Mouse (Mus musculus) G1E-ER4 (cell line): ENCODE data around the gene Lhx9. TPM values are rescaled to one million over a fixed set of nuclear protein-coding genes. Genes with fewer than 3 reads are reported as not detected.
"Not testable (repeated sequence)": the region's sequence is repeated elsewhere in the genome, so short reads cannot be mapped to it uniquely, and the experiment has no call there.

Experiments used
- GATA1 ChIP-seq: IDR thresholded peaks from one replicate; pipeline ENCODE4 v1.8.0; 2012; ENCODE audit warnings: low read length, inconsistent platforms
- polyA plus RNA-seq: library from polyadenylated mRNA; stranded (reverse); fragments of >175 nt; gene quantifications from 2 replicates; pipeline ENCODE4 v1.2.3, GENCODE M21; 2012

The Lhx9 gene
- polyA plus RNA-seq = 0.02 and 0.04 TPM in 2 replicates

DNA sequence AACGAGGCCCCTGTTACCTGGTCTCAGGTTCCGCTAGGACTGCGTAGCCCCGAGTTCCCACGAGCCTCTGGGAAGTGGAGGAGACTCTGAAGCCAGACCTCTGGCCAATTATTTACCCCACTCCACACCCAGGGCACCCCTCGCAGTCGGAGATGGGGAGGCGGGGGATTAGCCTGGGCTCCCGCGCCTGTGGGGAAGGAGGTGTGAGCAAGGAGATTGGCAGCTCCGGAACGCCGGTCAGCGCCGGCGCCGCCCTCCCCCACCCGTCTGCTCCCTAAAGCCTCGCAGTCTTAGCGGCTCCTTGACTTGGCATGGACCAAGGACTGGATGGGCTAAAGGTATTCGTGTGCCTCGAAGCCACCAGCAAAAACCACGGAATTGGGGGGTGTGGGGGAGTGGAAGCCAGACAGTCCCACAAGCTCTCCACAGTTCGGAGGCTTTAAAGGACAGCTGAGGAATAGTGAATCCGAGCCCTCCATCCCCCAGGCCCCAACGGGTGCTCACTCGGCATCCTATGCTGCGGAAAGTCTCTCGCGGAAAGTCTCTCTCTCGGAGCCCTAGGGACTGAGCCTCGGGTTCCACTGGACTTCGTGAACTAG is at the start of gene Lhx9:
Gene Lhx9, minus strand, starts transcription at position 67 of the 599 bp plus-strand sequence.
- TF ChIP-seq GATA1 = no peak

GRCm38 (mm10) chr1:138896088-138896487 is 47.7 kb upstream of the Lhx9 start:
- TF ChIP-seq GATA1 = no peak

DNA sequence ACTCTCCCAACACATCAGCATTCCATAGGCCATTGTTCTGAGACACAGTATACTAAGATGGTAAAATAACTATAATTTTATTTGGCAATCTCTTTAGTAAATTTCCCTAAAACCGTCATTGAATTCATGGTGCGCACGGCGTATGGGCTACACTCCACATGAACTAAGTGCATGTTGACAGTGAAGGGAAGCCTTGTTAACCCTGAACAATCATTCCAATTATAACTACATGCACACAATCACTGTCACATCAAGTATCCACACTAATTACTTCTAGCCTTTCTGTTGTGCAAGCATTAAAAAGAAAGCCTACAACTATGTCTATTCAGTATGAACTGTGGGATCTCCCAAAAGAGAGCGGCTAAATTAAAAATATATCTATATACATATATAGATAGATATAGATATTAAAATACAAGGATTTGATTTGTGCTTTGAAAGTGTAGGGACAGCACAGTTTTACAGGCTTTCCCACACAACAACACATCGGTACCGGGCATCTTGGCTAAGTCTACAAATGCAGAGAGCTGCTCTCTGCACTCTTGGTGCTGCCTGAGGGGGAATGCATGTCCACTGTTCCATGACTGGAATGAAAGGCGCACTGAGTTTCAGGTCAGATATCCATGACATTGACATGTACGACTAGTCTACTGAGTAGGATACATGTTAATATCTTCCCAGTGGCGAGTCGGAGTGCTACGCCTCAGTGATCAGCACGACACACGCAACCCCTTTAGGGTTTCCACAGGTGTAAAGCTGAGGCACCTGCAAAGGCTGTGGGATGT is 29.3 kb upstream of the Lhx9 start:
- TF ChIP-seq GATA1 = no peak

DNA sequence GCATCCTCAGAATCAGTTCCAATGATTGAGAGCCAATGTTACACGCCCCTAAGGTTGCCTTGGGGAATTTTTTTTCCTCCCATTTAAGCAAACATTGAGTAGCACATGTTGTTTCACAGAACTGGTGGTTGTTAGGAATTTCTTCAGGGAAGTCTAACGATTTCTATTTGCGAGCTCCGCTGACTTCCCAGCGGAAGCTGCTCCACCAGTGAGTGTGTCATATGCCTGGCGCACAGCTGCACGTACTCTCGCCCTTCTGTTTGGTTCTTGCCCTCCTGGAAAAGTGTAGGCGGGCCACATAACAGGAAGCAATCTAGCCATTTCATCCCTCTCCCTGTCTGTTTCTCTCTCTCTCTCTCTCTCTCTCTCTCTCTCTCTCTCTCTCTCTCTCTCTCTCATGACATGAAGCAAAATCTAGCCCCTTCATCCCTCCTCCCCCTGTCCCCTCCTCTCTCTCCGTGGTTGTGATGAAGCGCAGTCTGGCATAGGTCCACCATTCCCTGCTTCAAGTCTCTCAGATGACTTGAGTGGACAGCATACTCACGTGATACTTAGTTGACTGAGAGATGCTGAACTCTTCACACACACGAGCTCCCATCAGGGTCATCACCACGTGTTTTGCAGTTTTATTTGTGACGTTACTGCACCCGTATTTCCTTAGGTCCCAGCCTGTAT is 28.1 kb upstream of the Lhx9 start:
- TF ChIP-seq GATA1 = no peak

DNA sequence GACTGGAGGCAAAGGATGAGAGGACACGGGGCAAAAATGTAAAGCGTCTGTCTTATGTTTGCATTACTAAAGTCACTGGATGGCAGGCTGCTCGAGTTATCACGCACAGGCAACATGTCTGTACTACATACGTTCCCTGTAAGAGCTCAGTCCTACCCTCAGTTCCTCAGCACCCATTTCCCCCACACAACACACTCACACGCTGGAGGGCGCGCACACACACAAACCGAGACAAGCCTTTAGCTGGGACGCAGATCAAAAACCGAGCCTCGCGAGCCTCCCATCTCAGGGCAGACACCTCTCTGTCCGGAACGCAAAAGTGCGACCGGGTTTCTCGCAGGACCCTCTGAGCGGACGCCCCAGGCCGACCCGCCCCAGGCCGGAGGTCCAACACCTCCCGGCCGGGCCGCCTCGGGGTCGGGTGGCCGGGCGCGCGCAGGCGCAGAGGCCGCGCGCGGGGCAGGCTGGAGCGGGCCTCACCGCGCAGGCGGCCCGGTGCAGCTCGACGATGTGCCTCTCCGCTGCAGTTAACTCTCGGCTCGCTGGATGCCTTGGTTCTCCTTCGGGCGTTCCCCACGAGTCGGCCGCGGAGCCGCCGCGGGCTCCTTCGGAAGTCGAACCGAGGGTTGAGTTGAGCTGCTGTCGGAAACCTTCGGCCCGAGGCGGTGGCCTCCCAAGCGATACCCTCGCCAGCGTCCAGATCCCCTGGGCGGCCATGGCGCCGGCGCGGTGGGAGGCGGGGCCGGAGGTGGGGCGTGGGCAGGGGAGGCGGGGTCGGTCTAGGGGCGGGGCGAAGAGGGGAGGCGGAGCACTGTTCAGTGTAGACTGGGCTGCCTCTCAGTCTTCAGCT is 7.9 kb upstream of the Lhx9 start, which contains the start of gene 2310009B15Rik:
Gene 2310009B15Rik, minus strand, starts transcription at position 752 of the 850 bp plus-strand sequence.
- not testable (repeated sequence) for TF ChIP-seq GATA1

DNA sequence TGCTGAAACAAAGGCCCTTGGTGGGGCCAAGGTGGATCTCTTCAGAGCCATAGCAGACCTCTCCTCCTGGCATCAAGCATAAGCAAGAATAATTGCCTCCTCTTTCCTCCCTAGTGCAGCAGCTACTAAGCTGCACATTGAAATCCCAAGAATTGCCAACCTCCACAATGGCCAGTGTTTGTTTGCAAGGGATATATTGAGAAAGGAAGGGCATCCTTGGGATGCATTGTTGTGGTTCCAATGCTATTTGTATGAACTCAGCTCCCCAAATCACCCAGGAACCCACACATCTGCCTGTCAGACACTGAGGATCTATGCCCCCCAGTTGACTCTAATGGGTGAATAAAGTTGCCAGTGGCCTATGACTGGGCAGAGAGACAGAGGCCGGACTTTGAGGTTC is 2.4 kb upstream of the Lhx9 start:
- TF ChIP-seq GATA1 = no peak

GRCm38 (mm10) chr1:138850161-138850539 is 1.8 kb upstream of the Lhx9 start:
- no peak for TF ChIP-seq GATA1

GRCm38 (mm10) chr1:138849531-138850160 is 1.3 kb upstream of the Lhx9 start:
- TF ChIP-seq GATA1 = no peak

DNA sequence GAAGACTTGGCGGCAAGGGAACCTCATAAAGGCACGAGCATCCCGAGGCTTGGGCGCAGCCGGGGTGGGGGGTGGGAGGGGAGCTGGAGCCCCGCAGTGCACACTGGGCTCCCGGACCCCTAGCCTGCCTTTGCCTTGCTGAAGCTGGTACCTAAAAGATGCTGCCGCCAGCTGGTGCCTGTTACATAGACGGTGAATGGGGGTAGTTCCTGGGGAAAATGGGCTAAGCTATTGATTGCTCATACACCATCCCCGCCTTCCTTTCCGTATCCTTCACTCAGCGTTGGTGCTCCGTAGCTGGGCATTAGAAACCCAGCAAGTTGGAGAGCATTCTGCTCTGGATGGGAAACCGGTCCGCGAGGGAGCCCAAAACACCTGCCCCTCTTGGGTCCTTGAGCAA is 351 bp downstream of the Lhx9 start:
- no peak for TF ChIP-seq GATA1

GRCm38 (mm10) chr1:138847146-138847545 is 1.2 kb downstream of the Lhx9 start:
- TF ChIP-seq GATA1 = no peak

- TF ChIP-seq GATA1 = no peak
These were observed 1.8 kb downstream of the Lhx9 start for GRCm38 (mm10) chr1:138846581-138846980.

DNA sequence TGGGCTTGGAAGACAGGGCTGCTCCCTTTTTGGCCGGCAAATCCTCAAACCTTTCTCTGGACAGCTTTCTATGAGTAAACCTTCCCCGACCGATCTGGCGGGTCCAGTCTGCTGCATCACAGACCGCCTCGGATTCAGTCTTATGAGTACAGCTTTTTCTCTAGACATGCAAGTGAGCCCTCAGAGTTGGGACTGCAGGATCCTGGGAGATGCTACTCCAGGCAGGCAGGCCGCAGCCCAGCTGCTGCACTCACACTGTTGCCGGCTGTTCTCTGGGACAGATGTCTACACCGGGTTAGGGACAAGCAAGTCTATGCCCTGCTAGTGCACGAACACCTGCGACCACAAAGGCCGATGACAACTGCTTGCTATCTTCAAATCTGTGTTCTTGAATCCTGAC is 2.2 kb downstream of the Lhx9 start:
- no peak for TF ChIP-seq GATA1

GRCm38 (mm10) chr1:138845481-138845880 is 2.9 kb downstream of the Lhx9 start:
- no peak for TF ChIP-seq GATA1

DNA sequence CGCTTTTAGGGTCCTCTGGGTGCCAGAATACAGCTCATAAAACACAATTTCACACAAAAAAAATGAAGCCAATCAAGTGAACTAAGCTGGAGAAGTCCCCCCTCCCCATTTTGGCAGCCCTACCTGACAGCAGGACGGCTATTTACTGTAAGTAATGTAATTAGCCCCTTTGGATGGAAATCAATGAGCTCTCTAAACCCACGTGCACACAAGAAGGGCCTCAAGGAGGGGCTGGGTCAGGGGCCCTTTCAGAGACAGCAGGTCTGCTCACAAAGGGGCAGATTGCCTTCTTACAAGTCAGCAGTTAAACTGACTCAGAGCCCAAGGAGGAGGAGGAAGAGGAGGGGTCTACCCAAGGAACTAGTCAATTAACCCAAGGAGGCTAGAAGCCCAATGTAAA is 4.2 kb downstream of the Lhx9 start:
- no peak for TF ChIP-seq GATA1
